Mouse (Mus musculus): Measurements from ENCODE around the gene Itga6. TPM values are rescaled to one million over a fixed set of nuclear protein-coding genes. Genes with fewer than 3 reads are reported as not detected.
A peak's percentile ranks its signal among the peaks of the same experiment; 100 is the strongest.

Gene Itga6
- polyA plus RNA-seq, 1 experiment from 2014 or later, result 82.4 TPM

- H3K4me3 ChIP-seq (replicated peaks; ENCODE audit: low read depth, low read length), result no peak overlapping the region
- no peak for TF ChIP-seq CTCF (IDR thresholded peaks at IDR 0.05; ENCODE audit: low read depth)
- DNase-seq (ENCODE audit: low spot score), result no peak
- ATAC-seq (replicated peaks; ENCODE audit: low FRiP score, low read depth), result peak; percentile 50; the same call in 1 of the 2 replicates
- H3K4me1 ChIP-seq (replicated peaks; ENCODE audit: insufficient read depth, low read length), result peaks cover 12% of the 10 kb centered on the region; the same call in 1 of the 2 replicates
- H3K36me3 ChIP-seq (ENCODE audit: insufficient read depth, low read length), result no peaks in the 10 kb centered on the region
- H3K27ac ChIP-seq, result no peak overlapping the region
- WGBS, result 39% methylated on average over 7 of the region's 7 CpGs
- H3K27me3 ChIP-seq (ENCODE audit: insufficient read depth, low read length), result no peaks in the 10 kb centered on the region
- H3K9me3 ChIP-seq (replicated peaks; ENCODE audit: low read length), result no peaks in the 10 kb centered on the region
- no peak overlapping the region for H3K9ac ChIP-seq (ENCODE audit: low read depth, low read length)
- H3K4me2 ChIP-seq (ENCODE audit: low read length), result no peak overlapping the region
These were observed 56.3 kb downstream of the Itga6 start for GRCm38 (mm10) chr2:71801691-71802090.

DNA sequence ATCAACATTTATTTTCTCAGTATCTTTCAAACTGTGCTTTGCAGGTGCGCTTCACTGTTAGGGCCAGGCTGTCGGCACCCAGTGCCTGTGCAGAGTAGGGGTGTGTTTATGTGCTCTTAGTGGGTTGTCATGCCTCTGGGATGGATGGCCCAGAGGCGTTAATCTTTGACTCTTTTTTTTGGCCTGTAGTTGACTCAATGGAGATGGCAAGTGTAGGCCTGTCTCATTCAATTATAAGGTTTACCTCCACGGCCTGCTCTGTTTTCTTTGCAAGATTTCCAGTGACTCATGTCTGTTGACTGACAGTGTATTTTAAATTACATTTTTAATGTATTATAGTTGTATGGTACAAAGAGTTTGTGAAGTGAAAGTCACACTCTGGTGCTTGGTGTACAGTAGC, 56.7 kb downstream of the Itga6 start:
- ATAC-seq (replicated peaks; ENCODE audit: low FRiP score, low read depth) (no peak), DNase-seq (ENCODE audit: low spot score) (no peak)
- WGBS, result 52% methylated on average over 4 of the region's 4 CpGs
- Histone ChIP-seq H3K4me2 (ENCODE audit: low read length) (no peak overlapping the region), H3K4me1 (replicated peaks; ENCODE audit: insufficient read depth, low read length) (peaks cover 12% of the 10 kb centered on the region; the same call in 1 of the 2 replicates), H3K4me3 (replicated peaks; ENCODE audit: low read depth, low read length) (no peak overlapping the region), H3K27me3 (ENCODE audit: insufficient read depth, low read length) (no peaks in the 10 kb centered on the region), H3K9me3 (replicated peaks; ENCODE audit: low read length) (no peaks in the 10 kb centered on the region), H3K36me3 (ENCODE audit: insufficient read depth, low read length) (no peaks in the 10 kb centered on the region), H3K27ac (no peak overlapping the region), H3K9ac (ENCODE audit: low read depth, low read length) (no peak overlapping the region)
- no peak for TF ChIP-seq CTCF (IDR thresholded peaks at IDR 0.05; ENCODE audit: low read depth)

DNA sequence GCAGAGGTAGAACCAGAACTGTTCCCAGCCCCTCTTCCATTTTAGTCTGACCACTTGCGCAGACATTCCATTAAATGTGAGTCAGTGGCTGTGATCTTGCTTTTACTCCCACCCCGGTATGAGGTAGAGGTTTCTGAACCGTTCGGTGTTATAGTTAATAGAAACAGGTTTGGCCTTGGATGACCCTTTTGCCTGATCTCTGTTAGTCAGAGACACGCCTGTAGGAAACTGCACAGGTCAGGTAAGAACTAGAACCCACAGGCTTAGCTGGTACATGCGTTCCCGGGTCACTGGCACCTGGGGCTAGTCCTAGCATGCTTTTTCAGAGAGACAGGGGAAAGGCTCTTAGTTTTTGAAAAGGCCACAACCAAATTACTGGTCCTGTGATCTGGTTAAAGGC, 59.7 kb downstream of the Itga6 start:
- Histone ChIP-seq H3K27me3 (ENCODE audit: insufficient read depth, low read length) (no peaks in the 10 kb centered on the region), H3K9me3 (replicated peaks; ENCODE audit: low read length) (no peaks in the 10 kb centered on the region), H3K4me3 (replicated peaks; ENCODE audit: low read depth, low read length) (no peak overlapping the region), H3K9ac (ENCODE audit: low read depth, low read length) (no peak overlapping the region), H3K27ac (peak overlapping the region; percentile 48; the same call in 1 of the 2 replicates), H3K4me1 (replicated peaks; ENCODE audit: insufficient read depth, low read length) (peaks cover 8% of the 10 kb centered on the region; the same call in 1 of the 2 replicates), H3K4me2 (ENCODE audit: low read length) (no peak overlapping the region), H3K36me3 (ENCODE audit: insufficient read depth, low read length) (no peaks in the 10 kb centered on the region)
- no peak for DNase-seq (ENCODE audit: low spot score)
- ATAC-seq (replicated peaks; ENCODE audit: low FRiP score, low read depth), result peak; percentile 42; the same call in 1 of the 2 replicates
- WGBS, result 72% methylated on average over 7 of the region's 7 CpGs
- TF ChIP-seq CTCF (IDR thresholded peaks at IDR 0.05; ENCODE audit: low read depth), result no peak

GRCm38 (mm10) chr2:71805611-71806567, 60.5 kb downstream of the Itga6 start:
- Histone ChIP-seq H3K9me3 (replicated peaks; ENCODE audit: low read length) (no peaks in the 10 kb centered on the region), H3K27me3 (ENCODE audit: insufficient read depth, low read length) (no peaks in the 10 kb centered on the region), H3K4me2 (ENCODE audit: low read length) (no peak overlapping the region), H3K4me1 (replicated peaks; ENCODE audit: insufficient read depth, low read length) (peaks cover 4% of the 10 kb centered on the region; the same call in 1 of the 2 replicates), H3K27ac (peak overlapping the region; percentile 48), H3K36me3 (ENCODE audit: insufficient read depth, low read length) (no peaks in the 10 kb centered on the region), H3K9ac (ENCODE audit: low read depth, low read length) (no peak overlapping the region), H3K4me3 (replicated peaks; ENCODE audit: low read depth, low read length) (no peak overlapping the region)
- 69% methylated on average over 11 of the region's 11 CpGs for WGBS
- ATAC-seq (replicated peaks; ENCODE audit: low FRiP score, low read depth) (no peak), DNase-seq (ENCODE audit: low spot score) (no peak)
- no peak for TF ChIP-seq CTCF (IDR thresholded peaks at IDR 0.05; ENCODE audit: low read depth)

- DNase-seq (ENCODE audit: low spot score) (no peak), ATAC-seq (replicated peaks; ENCODE audit: low FRiP score, low read depth) (no peak)
- TF ChIP-seq CTCF (IDR thresholded peaks at IDR 0.05; ENCODE audit: low read depth), result no peak
- H3K9ac ChIP-seq (ENCODE audit: low read depth, low read length), result no peak overlapping the region
- no peak overlapping the region for H3K4me3 ChIP-seq (replicated peaks; ENCODE audit: low read depth, low read length)
- H3K4me1 ChIP-seq (replicated peaks; ENCODE audit: insufficient read depth, low read length), result peaks cover 10% of the 10 kb centered on the region
- H3K4me2 ChIP-seq (ENCODE audit: low read length), result no peak overlapping the region
- H3K27ac ChIP-seq, result no peak overlapping the region
- WGBS, result 66% methylated on average over 10 of the region's 10 CpGs
- no peaks in the 10 kb centered on the region for H3K27me3 ChIP-seq (ENCODE audit: insufficient read depth, low read length)
- no peaks in the 10 kb centered on the region for H3K9me3 ChIP-seq (replicated peaks; ENCODE audit: low read length)
- H3K36me3 ChIP-seq (ENCODE audit: insufficient read depth, low read length), result no peaks in the 10 kb centered on the region
These were observed 64.0 kb downstream of the Itga6 start for GRCm38 (mm10) chr2:71809289-71809860.

- DNase-seq (ENCODE audit: low spot score) (no peak), ATAC-seq (replicated peaks; ENCODE audit: low FRiP score, low read depth) (no peak)
- Histone ChIP-seq H3K4me3 (replicated peaks; ENCODE audit: low read depth, low read length) (no peak overlapping the region), H3K27ac (no peak overlapping the region), H3K36me3 (ENCODE audit: insufficient read depth, low read length) (no peaks in the 10 kb centered on the region), H3K9ac (ENCODE audit: low read depth, low read length) (no peak overlapping the region), H3K27me3 (ENCODE audit: insufficient read depth, low read length) (no peaks in the 10 kb centered on the region), H3K4me1 (replicated peaks; ENCODE audit: insufficient read depth, low read length) (peaks cover 13% of the 10 kb centered on the region), H3K9me3 (replicated peaks; ENCODE audit: low read length) (no peaks in the 10 kb centered on the region), H3K4me2 (ENCODE audit: low read length) (no peak overlapping the region)
- TF ChIP-seq CTCF (IDR thresholded peaks at IDR 0.05; ENCODE audit: low read depth), result no peak
- WGBS, result 91% methylated on average over 11 of the region's 11 CpGs
These were observed 64.6 kb downstream of the Itga6 start for GRCm38 (mm10) chr2:71810010-71810409.
